Mouse (Mus musculus) spleen, adult 2 months (tissue): ENCODE measurements around the gene Dnah7c.

Experiments used
- CTCF ChIP-seq: fragments of 200-500 bp; IDR thresholded peaks from 2 replicates; pipeline ENCODE4 v1.5.1; 2011; ENCODE audit warnings: mild to moderate bottlenecking, inconsistent platforms; ENCODE audit not compliant: insufficient read depth, insufficient read length, insufficient replicate concordance; ENCODE audit errors: extremely low read depth
- POLR2A ChIP-seq: fragments of 200-500 bp; IDR thresholded peaks from 2 replicates; pipeline ENCODE4 v1.6.1; 2011; ENCODE audit warnings: low read depth, low read length, inconsistent platforms

GRCm38 (mm10) chr1:46428401-46428800 is 3.0 kb downstream of the Dnah7c start:
- TF ChIP-seq CTCF: no peak
- TF ChIP-seq POLR2A: no peak
